Mouse (Mus musculus): ENCODE data around the gene Pou1f1.

DNA sequence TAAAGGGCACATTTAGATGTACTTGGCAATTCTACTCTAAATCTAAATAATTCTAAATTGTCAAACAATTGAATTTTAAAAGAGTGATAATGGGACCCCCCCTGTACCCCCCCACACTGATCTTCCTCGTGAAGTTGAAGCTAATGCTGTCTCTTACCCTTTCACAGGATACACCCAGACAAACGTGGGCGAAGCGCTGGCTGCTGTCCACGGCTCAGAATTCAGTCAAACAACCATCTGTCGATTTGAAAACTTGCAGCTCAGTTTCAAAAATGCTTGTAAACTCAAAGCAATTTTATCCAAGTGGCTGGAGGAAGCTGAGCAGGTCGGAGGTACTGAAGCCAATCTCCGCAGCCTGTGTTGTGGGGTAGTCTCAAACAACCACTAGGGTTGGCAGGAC, 11.4 kb downstream of the Pou1f1 start:
- no peak for TF ChIP-seq POLR2A (IDR thresholded peaks at IDR 0.05; ENCODE audit: borderline replicate concordance, extremely low read depth, low read depth, low read length)
- no peak for TF ChIP-seq CTCF (IDR thresholded peaks at IDR 0.05; ENCODE audit: insufficient read depth, low read length)

All from lung, adult 2 months (tissue).